Mouse (Mus musculus) liver, embryonic 14.5 days (tissue): ENCODE measurements at regions not wholly inside any gene's neighbourhood (a gene's known extent, or its start where the extent isn't known, plus 50 kb on each side); places are given as distances from the start of the nearest gene placed in this dataset.

Experiments
- ATAC-seq: fragments of 200-750 bp; cut with Nextera tagmentation; 2 replicates; pipeline ENCODE4 v1.8.0; 2017; ENCODE audit warnings: moderate number of reproducible peaks, mild to moderate bottlenecking, moderate library complexity; ENCODE audit not compliant: insufficient read depth
- DNase-seq, 3 experiments: peaks; one replicate each; pipeline ENCODE4 v3.0.0-alpha.2; 2012 to 2013; ENCODE audit warnings: low read depth in 3 of 3, low spot score in 3 of 3
- H3K27ac ChIP-seq: fragments of 300-500 bp; sonication (generic); 2 replicates; pipeline ENCODE4 v1.5.1; 2014; ENCODE audit warnings: moderate library complexity, mild to moderate bottlenecking, control low read depth, inconsistent platforms
- H3K27me3 ChIP-seq: fragments of 300-500 bp; sonication (generic); 2 replicates; pipeline ENCODE4 v1.6.1; 2014; ENCODE audit warnings: mild to moderate bottlenecking, low read length, moderate library complexity; ENCODE audit not compliant: control insufficient read depth, insufficient read depth
- H3K36me3 ChIP-seq: fragments of 300-500 bp; sonication (generic); replicated peaks from 2 replicates; pipeline ENCODE4 v1.6.1; 2014; ENCODE audit warnings: low read depth; ENCODE audit not compliant: control insufficient read depth, insufficient read depth
- H3K4me1 ChIP-seq, 2 experiments: fragments of 200-500 bp in 1 of 2; fragments of 300-500 bp in 1 of 2; sonication (generic) in 1 of 2; replicated peaks; 2 replicates each; pipeline ENCODE4 v1.6.1; 2012 to 2014; ENCODE audit warnings: antibody characterized with exemption in 1 of 2, inconsistent platforms in 1 of 2, low read length in 1 of 2; ENCODE audit not compliant: control insufficient read depth in 2 of 2, insufficient read depth in 2 of 2
- H3K4me2 ChIP-seq: fragments of 300-500 bp; sonication (generic); 2 replicates; pipeline ENCODE4 v1.6.1; 2014; ENCODE audit warnings: low read depth, mild to moderate bottlenecking, control low read depth, moderate library complexity
- H3K4me3 ChIP-seq, 2 experiments: fragments of 200-500 bp in 1 of 2; fragments of 300-500 bp in 1 of 2; sonication (generic) in 1 of 2; 2 replicates each; pipeline ENCODE4 v1.5.1; 2012 to 2014; ENCODE audit warnings: low read depth in 2 of 2, low read length in 2 of 2, mild to moderate bottlenecking in 2 of 2, control low read depth in 1 of 2, inconsistent platforms in 1 of 2, moderate library complexity in 1 of 2; ENCODE audit not compliant: insufficient read depth in 1 of 2
- H3K9ac ChIP-seq: fragments of 300-500 bp; sonication (generic); replicated peaks from 2 replicates; pipeline ENCODE4 v1.6.1; 2014; ENCODE audit warnings: mild to moderate bottlenecking, control low read depth, moderate library complexity
- H3K9me3 ChIP-seq: fragments of 300-500 bp; sonication (generic); 2 replicates; pipeline ENCODE4 v1.6.1; 2016; ENCODE audit warnings: low read length, mixed read lengths; ENCODE audit not compliant: control insufficient read depth
- CTCF ChIP-seq: IDR thresholded peaks from 2 replicates; pipeline ENCODE4 v1.5.1; 2016; ENCODE audit warnings: antibody characterized with exemption, low read depth, control low read depth
- EP300 ChIP-seq: IDR thresholded peaks from 2 replicates; pipeline ENCODE4 v1.6.1; 2016; ENCODE audit warnings: antibody characterized with exemption, low read depth
- WGBS: fragments of 180-500 bp; shearing (Covaris S2); extraction: QIAGEN DNeasy Blood & Tissue Kit; methylation state at CpG from one replicate; pipeline ENCODE4 v1.1.7; 2014; ENCODE audit not compliant: insufficient replicate concordance; 5-methylcytosine and 5-hydroxymethylcytosine counted together

DNA sequence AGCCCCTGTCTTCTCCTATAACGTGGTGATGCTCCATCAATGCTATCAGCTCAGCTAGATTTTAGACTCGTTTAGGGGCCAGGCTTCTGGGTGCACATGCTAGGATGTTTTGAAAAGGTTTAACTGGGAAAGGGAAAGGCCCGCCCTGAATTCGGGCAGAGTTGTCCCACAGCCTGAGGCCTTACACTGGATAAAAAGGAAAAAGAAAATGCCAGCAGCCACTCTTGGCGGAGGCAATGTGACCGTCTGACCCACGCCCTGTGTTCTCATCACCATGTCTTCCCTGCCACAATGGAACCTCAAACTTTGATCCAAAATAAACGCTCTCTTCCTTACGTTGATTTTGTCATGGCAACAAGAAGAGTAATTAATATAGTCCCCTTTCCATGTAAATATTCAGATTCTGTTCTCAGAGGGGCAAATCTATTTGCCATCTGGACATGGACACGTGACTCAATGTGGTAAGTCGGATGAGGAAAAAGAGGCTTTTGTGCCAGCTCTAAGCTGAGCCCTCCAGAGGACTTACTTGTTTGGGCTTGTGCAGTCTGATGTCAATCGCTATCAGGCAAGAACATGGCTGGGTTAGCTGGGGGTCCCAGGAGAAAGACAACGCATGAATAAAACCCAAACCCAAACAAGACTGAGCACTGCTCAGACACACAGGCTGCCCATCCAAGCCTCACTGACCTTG lies 253.4 kb upstream of the Hnrnpa3 start:
- Histone ChIP-seq H3K9me3 (no peaks in the 10 kb centered on the region), H3K27ac (no peak overlapping the region), H3K4me3 (no peak overlapping the region), H3K27me3 (no peaks in the 10 kb centered on the region), H3K4me1 (no peaks in the 10 kb centered on the region), H3K9ac (no peak overlapping the region), H3K36me3 (no peaks in the 10 kb centered on the region), H3K4me2 (no peak overlapping the region)
- DNase-seq (no peak), ATAC-seq (no peak)
- TF ChIP-seq EP300 (no peak), CTCF (no peak)
- 72% methylated on average over 13 of the region's 13 CpGs for WGBS

GRCm38 (mm10) chr2:75406721-75407455 lies 252.2 kb upstream of the Hnrnpa3 start:
- Histone ChIP-seq H3K4me3 (no peak overlapping the region), H3K27me3 (no peaks in the 10 kb centered on the region), H3K9ac (no peak overlapping the region), H3K27ac (no peak overlapping the region), H3K4me2 (no peak overlapping the region), H3K4me1 (no peaks in the 10 kb centered on the region), H3K9me3 (no peaks in the 10 kb centered on the region), H3K36me3 (no peaks in the 10 kb centered on the region)
- ATAC-seq (no peak), DNase-seq (no peak)
- TF ChIP-seq CTCF: no peak
- TF ChIP-seq EP300: no peak
- 57% methylated on average over 6 of the region's 6 CpGs for WGBS

DNA sequence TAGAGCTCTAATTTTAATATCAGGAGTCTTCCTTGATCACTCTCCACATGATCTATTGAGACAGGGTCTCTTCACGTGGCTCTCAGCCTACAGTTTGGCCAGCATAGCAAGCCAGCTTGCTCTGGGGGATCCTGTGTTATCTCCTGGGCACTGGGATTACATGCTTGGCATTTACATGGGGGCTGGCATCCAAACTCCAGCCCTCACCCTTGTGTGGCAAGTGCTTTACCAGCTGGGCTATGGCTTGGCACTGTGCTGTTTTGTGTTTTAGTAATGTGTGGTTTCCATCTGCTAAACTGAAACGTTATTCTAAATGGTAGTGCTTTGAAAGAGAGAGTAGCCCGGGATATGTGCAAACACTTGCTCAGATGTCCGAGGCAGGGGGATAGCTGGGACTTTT lies 251.5 kb upstream of the Hnrnpa3 start:
- Histone ChIP-seq H3K4me2 (no peak overlapping the region), H3K4me3 (no peak overlapping the region), H3K27ac (no peak overlapping the region), H3K4me1 (no peaks in the 10 kb centered on the region), H3K9ac (no peak overlapping the region), H3K9me3 (no peaks in the 10 kb centered on the region), H3K27me3 (no peaks in the 10 kb centered on the region), H3K36me3 (no peaks in the 10 kb centered on the region)
- TF ChIP-seq EP300: no peak
- no peak for TF ChIP-seq CTCF
- WGBS: 39% methylated on average over 4 of the region's 4 CpGs
- DNase-seq: no peak
- ATAC-seq: no peak

GRCm38 (mm10) chr2:75408016-75408415 lies 251.0 kb upstream of the Hnrnpa3 start:
- no peak overlapping the region for H3K4me3 ChIP-seq
- no peaks in the 10 kb centered on the region for H3K27me3 ChIP-seq
- no peak overlapping the region for H3K9ac ChIP-seq
- DNase-seq: no peak
- TF ChIP-seq CTCF (no peak), EP300 (no peak)
- H3K4me2 ChIP-seq: no peak overlapping the region
- WGBS: 62% methylated on average over 2 of the region's 2 CpGs
- no peaks in the 10 kb centered on the region for H3K9me3 ChIP-seq
- no peaks in the 10 kb centered on the region for H3K4me1 ChIP-seq
- no peak overlapping the region for H3K27ac ChIP-seq
- no peaks in the 10 kb centered on the region for H3K36me3 ChIP-seq
- no peak for ATAC-seq

DNA sequence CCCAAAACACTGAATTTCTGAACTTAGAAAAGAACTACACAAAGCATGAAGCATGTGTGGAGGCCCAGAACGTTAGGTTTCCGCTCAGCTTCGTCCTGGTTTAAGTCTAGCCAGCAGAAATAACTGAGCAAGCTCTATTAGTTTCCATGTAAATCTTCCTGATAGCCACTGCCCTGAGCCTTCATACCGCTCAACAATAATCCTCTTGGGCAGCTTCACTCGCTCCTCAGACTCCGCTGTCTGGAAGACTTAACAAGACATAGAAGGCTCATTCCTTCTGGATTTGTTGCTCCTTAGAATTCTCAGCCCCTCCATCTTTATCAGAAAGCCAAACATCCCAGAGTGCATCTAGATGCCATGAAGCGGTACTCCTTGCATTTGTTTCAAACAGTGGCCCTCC lies 249.3 kb upstream of the Hnrnpa3 start:
- Histone ChIP-seq H3K4me1 (no peaks in the 10 kb centered on the region), H3K9ac (no peak overlapping the region), H3K4me3 (no peak overlapping the region), H3K27ac (no peak overlapping the region), H3K4me2 (no peak overlapping the region), H3K9me3 (no peaks in the 10 kb centered on the region), H3K27me3 (no peaks in the 10 kb centered on the region), H3K36me3 (no peaks in the 10 kb centered on the region)
- ATAC-seq: no peak
- TF ChIP-seq EP300: no peak
- no peak for TF ChIP-seq CTCF
- WGBS: 76% methylated on average over 7 of the region's 7 CpGs
- no peak for DNase-seq
